Mouse (Mus musculus) liver, adult 2 months (tissue): ENCODE measurements around the gene Ppm1h.

Experiments
- CTCF ChIP-seq: fragments of 200-500 bp; IDR thresholded peaks from 2 replicates; pipeline ENCODE4 v1.5.1; 2011; ENCODE audit warnings: low read depth, low read length, control low read depth
- POLR2A ChIP-seq: fragments of 200-500 bp; IDR thresholded peaks from 2 replicates; pipeline ENCODE4 v1.6.1; 2011; ENCODE audit warnings: low read length, control low read depth; ENCODE audit not compliant: insufficient read depth; ENCODE audit errors: extremely low read depth

- TF ChIP-seq CTCF (no peak), POLR2A (no peak)
Observed at GRCm38 (mm10) chr10:122740117-122740516, 61.6 kb downstream of the Ppm1h start.
